Mouse (Mus musculus) MEL (cell line): ENCODE data around the gene Phox2b. TPM values are rescaled to one million over a fixed set of nuclear protein-coding genes. Genes with fewer than 3 reads are reported as not detected.

Experiments used
- DNase-seq: peaks from one replicate; pipeline ENCODE4 v3.0.0; 2011; ENCODE audit warnings: low read depth, low spot score
- H3K27ac ChIP-seq: 2 replicates; pipeline ENCODE4 v1.5.1; 2012; ENCODE audit warnings: low read depth, mild to moderate bottlenecking, control low read depth, low read length, moderate library complexity; ENCODE audit not compliant: control insufficient read depth
- H3K27me3 ChIP-seq, 2 experiments: fragments of 150-350 bp in 1 of 2; sonication (generic) in 1 of 2; 2 replicates each; pipeline ENCODE4 v1.6.1; 2012; ENCODE audit warnings: low read length in 2 of 2, mild to moderate bottlenecking in 2 of 2, improper control_type of control experiment in 1 of 2, moderate library complexity in 1 of 2; ENCODE audit not compliant: insufficient read depth in 2 of 2, control insufficient read depth in 1 of 2
- H3K36me3 ChIP-seq, 2 experiments: 2 replicates each; pipeline ENCODE4 v1.6.1; 2012 to 2014; ENCODE audit warnings: low read length in 2 of 2, improper control_type of control experiment in 1 of 2, inconsistent platforms in 1 of 2, mild to moderate bottlenecking in 1 of 2; ENCODE audit not compliant: insufficient read depth in 2 of 2, control insufficient read depth in 1 of 2
- H3K4me1 ChIP-seq, 2 experiments: fragments of 150-350 bp in 1 of 2; sonication (generic) in 1 of 2; 2 replicates each; pipeline ENCODE4 v1.6.1; 2012; ENCODE audit warnings: low read length in 2 of 2, improper control_type of control experiment in 1 of 2, mild to moderate bottlenecking in 1 of 2; ENCODE audit not compliant: insufficient read depth in 2 of 2, control insufficient read depth in 1 of 2
- H3K4me3 ChIP-seq, 2 experiments: fragments of 150-350 bp in 1 of 2; sonication (generic) in 1 of 2; 2 replicates each; pipeline ENCODE4 v1.5.1; 2012; ENCODE audit warnings: low read depth in 2 of 2, low read length in 2 of 2, mild to moderate bottlenecking in 2 of 2, moderate library complexity in 2 of 2, control low read depth in 1 of 2, improper control_type of control experiment in 1 of 2; ENCODE audit not compliant: control insufficient read depth in 1 of 2, insufficient read depth in 1 of 2
- H3K79me2 ChIP-seq: 2 replicates; pipeline ENCODE4 v1.6.1; 2012; ENCODE audit warnings: mild to moderate bottlenecking, low read length, moderate library complexity; ENCODE audit not compliant: control insufficient read depth, poor library complexity, insufficient read depth
- H3K9ac ChIP-seq: 2 replicates; pipeline ENCODE4 v1.6.1; 2012; ENCODE audit warnings: low read depth, mild to moderate bottlenecking, control low read depth, low read length, moderate library complexity; ENCODE audit not compliant: control insufficient read depth, poor library complexity, severe bottlenecking
- H3K9me3 ChIP-seq: fragments of 150-350 bp; sonication (generic); replicated peaks from 2 replicates; pipeline ENCODE4 v1.6.1; 2012; ENCODE audit warnings: mild to moderate bottlenecking, low read length, improper control_type of control experiment, moderate library complexity; ENCODE audit not compliant: insufficient read depth
- BHLHE40 ChIP-seq: IDR thresholded peaks from 2 replicates; pipeline ENCODE4 v1.6.1; 2012; ENCODE audit warnings: low read depth, mild to moderate bottlenecking, inconsistent platforms, low read length, improper control_type of control experiment, borderline replicate concordance
- CHD2 ChIP-seq: IDR thresholded peaks from 2 replicates; pipeline ENCODE4 v1.6.1; 2011; ENCODE audit warnings: low read length, improper control_type of control experiment
- ELF1 ChIP-seq: IDR thresholded peaks from 2 replicates; pipeline ENCODE4 v1.6.1; 2014; ENCODE audit warnings: low read depth, mild to moderate bottlenecking, inconsistent platforms, low read length, improper control_type of control experiment, moderate library complexity
- GATA1 ChIP-seq: IDR thresholded peaks from 2 replicates; pipeline ENCODE4 v1.6.1; 2011; ENCODE audit warnings: low read depth, low read length, improper control_type of control experiment
- HCFC1 ChIP-seq: IDR thresholded peaks from 2 replicates; pipeline ENCODE4 v1.6.1; 2012; ENCODE audit warnings: low read depth, mild to moderate bottlenecking, inconsistent platforms, low read length, improper control_type of control experiment, moderate library complexity
- KAT2A ChIP-seq: conservative IDR thresholded peaks from 2 replicates; pipeline ENCODE4 v1.6.1; 2012; ENCODE audit warnings: low read depth, low read length, improper control_type of control experiment, inconsistent platforms
- MAFK ChIP-seq: IDR thresholded peaks from 2 replicates; pipeline ENCODE4 v1.6.1; 2011; ENCODE audit warnings: low read depth, mild to moderate bottlenecking, low read length, improper control_type of control experiment, borderline replicate concordance
- MAZ ChIP-seq: IDR thresholded peaks from 2 replicates; pipeline ENCODE4 v1.6.1; 2012; ENCODE audit warnings: low read depth, mild to moderate bottlenecking, inconsistent platforms, low read length, improper control_type of control experiment
- MXI1 ChIP-seq: IDR thresholded peaks from 2 replicates; pipeline ENCODE4 v1.6.1; 2011; ENCODE audit warnings: mild to moderate bottlenecking, low read depth, low read length, improper control_type of control experiment
- NRF1 ChIP-seq: IDR thresholded peaks from 2 replicates; pipeline ENCODE4 v1.6.1; 2014; ENCODE audit warnings: low read depth, mild to moderate bottlenecking, inconsistent platforms, low read length, improper control_type of control experiment, moderate library complexity; ENCODE audit not compliant: poor library complexity, insufficient read depth, severe bottlenecking
- RAD21 ChIP-seq: IDR thresholded peaks from 2 replicates; pipeline ENCODE4 v1.6.1; 2011; ENCODE audit warnings: mild to moderate bottlenecking, low read depth, low read length, improper control_type of control experiment
- RCOR1 ChIP-seq: IDR thresholded peaks from 2 replicates; pipeline ENCODE4 v1.6.1; 2012; ENCODE audit warnings: low read depth, mild to moderate bottlenecking, inconsistent platforms, low read length, improper control_type of control experiment
- UBTF ChIP-seq: IDR thresholded peaks from 2 replicates; pipeline ENCODE4 v1.6.1; 2012; ENCODE audit warnings: low read depth, mild to moderate bottlenecking, inconsistent platforms, low read length, improper control_type of control experiment, moderate library complexity, borderline replicate concordance; ENCODE audit not compliant: insufficient read depth
- USF2 ChIP-seq, 2 experiments: IDR thresholded peaks; 2 replicates each; pipeline ENCODE4 v1.6.1; 2011 to 2012; ENCODE audit warnings: improper control_type of control experiment in 2 of 2, low read length in 2 of 2, borderline replicate concordance in 1 of 2, inconsistent platforms in 1 of 2, low read depth in 1 of 2, mild to moderate bottlenecking in 1 of 2; ENCODE audit not compliant: insufficient read depth in 1 of 2
- ZKSCAN1 ChIP-seq: IDR thresholded peaks from 2 replicates; pipeline ENCODE4 v1.6.1; 2012; ENCODE audit warnings: low read depth, mild to moderate bottlenecking, inconsistent platforms, low read length, improper control_type of control experiment, moderate library complexity
- ZNF384 ChIP-seq: IDR thresholded peaks from 2 replicates; pipeline ENCODE4 v1.6.1; 2012; ENCODE audit warnings: low read depth, mild to moderate bottlenecking, inconsistent platforms, low read length, improper control_type of control experiment
- polyA plus RNA-seq, 2 experiments: library from polyadenylated mRNA; stranded (reverse) in 1 of 2; unstranded in 1 of 2; fragments of >175 nt in 1 of 2; fragments of >200 nt in 1 of 2; gene quantifications; 2 replicates each; pipeline versions ENCODE4 v1.2.1 to v1.2.4; 2012; ENCODE audit warnings: low replicate concordance in 2 of 2, low read depth in 1 of 2; ENCODE audit not compliant: insufficient read length in 2 of 2, insufficient read depth in 1 of 2, missing spikeins in 1 of 2
- total RNA-seq: library from RNA; depleted of rRNA; stranded (reverse); fragments of 300-350 nt; gene quantifications from 2 replicates; pipeline ENCODE4 v1.2.3, GENCODE M21; 2012

The Phox2b gene
- total and polyA plus RNA-seq, 3 experiments, result not detected

DNA sequence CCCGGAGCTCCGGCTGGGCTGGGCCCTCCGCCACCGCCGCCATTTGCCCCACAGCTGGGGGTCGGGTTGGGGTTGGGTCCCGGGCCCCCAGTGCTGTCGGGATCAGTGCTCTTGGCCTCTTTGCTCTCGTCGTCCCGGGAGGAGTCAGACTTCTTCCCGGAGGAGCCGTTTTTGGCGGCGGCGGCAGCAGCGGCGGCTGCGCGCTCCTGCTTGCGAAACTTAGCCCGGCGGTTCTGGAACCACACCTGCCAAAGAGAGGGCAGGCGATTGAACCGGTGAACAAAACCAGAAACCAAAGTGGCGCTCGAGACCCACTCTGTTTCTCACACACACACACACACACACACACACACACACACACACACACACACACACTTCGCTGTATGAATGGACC, 2.7 kb downstream of the Phox2b start:
- H3K27me3 ChIP-seq, result no peaks in the 10 kb centered on the region

DNA sequence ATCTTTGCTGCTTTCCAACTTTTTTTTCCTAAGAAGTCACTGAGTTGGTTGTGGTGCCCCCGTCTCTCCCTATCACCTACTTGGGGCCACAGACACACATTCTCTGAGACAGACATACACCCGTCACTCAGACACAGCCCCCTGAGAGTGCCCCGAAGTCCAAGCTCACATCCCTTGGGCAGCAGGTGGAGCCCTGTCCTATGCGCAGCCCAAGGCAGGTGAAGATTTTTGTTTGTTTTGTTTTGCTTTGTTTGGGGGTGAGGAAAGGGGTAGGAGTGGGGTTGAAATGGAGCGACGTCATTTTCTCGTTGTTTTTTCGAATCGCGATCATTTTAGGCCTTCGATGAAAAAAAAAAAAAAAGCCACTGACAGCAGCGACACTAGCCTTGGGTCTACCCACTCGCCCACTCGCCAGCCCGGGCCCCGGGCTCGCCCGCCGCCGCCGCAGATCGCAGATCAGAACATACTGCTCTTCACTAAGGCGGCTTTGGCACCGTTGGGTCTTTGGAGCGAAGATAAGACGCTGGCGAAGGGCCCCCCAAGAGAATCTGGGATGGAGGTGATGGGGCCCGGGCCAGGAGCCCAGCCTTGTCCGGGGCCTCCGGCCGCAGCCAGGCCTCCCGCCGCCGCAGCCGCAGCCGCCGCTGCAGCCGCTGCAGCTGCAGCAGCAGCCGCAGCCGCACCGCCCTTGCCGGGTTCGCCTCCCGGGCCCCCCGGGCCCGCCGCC, 3.3 kb downstream of the Phox2b start:
- Histone ChIP-seq H3K27me3 (no peaks in the 10 kb centered on the region), H3K4me1 (no peaks in the 10 kb centered on the region), H3K36me3 (no peaks in the 10 kb centered on the region), H3K4me3 (no peak overlapping the region), H3K9ac (no peak overlapping the region), H3K27ac (no peak overlapping the region), H3K9me3 (no peaks in the 10 kb centered on the region), H3K79me2 (no peaks in the 10 kb centered on the region)
- no peak for TF ChIP-seq MAFK
- no peak for TF ChIP-seq GATA1
- no peak for TF ChIP-seq MAZ
- TF ChIP-seq ELF1, result no peak
- no peak for TF ChIP-seq CHD2
- no peak for TF ChIP-seq UBTF
- no peak for TF ChIP-seq HCFC1
- no peak for TF ChIP-seq ZKSCAN1
- no peak for TF ChIP-seq USF2 (IDR thresholded peaks at IDR 0.05; ENCODE audit: borderline replicate concordance in 1 of 2, insufficient read depth in 1 of 2, low read depth in 1 of 2, low read length in 2 of 2)
- no peak for TF ChIP-seq MXI1
- TF ChIP-seq KAT2A, result no peak
- TF ChIP-seq ZNF384, result no peak
- no peak for TF ChIP-seq RAD21
- DNase-seq, result no peak

More for the DNA sequence above, 2.7 kb downstream of the Phox2b start:
- no peak for TF ChIP-seq ZKSCAN1
- TF ChIP-seq RCOR1, result no peak
- no peak for TF ChIP-seq BHLHE40
- no peak for TF ChIP-seq NRF1
- TF ChIP-seq, all 39 proteins: peak for 0
- Histone ChIP-seq H3K27ac (no peak overlapping the region), H3K4me1 (no peaks in the 10 kb centered on the region), H3K9me3 (no peaks in the 10 kb centered on the region), H3K79me2 (no peaks in the 10 kb centered on the region), H3K36me3 (no peaks in the 10 kb centered on the region), H3K4me3 (no peak overlapping the region), H3K9ac (no peak overlapping the region)
- no peak for DNase-seq
